In genomic region chr3:41295150-41295549, GRCm38 (mm10) we compare ENCODE assay signal across 9 mouse cellular contexts.
DNase-seq lines count a peak whose midpoint lies in the region; ATAC-seq and TF ChIP-seq lines count a peak whose summit lies in the region.
"Had no signal": no experiment of that assay in that cellular context is flagged by ENCODE, and none has a peak within 500 bp of the region (broad histone marks: within the 10 kb centered on the region; RNA-seq: fewer than 3 reads in every experiment).

No protein-coding gene starts in this region.

- no peak overlapping the region for H3K4me3 ChIP-seq in liver, postnatal 0 days (ENCODE audit: low read depth, low read length)
- H3K4me3 ChIP-seq: limb, embryonic 15.5 days had no signal

- H3K4me1 ChIP-seq in liver, postnatal 0 days (ENCODE audit: insufficient read depth) = no peaks in the 10 kb centered on the region

- no peak for ATAC-seq in liver, postnatal 0 days

- DNase-seq in adrenal gland, adult (ENCODE audit: inconsistent age in 2 of 2, low spot score in 1 of 2) = peak; percentile 46 to 83
- no peak for DNase-seq in adrenal gland, adult 18-20 months (ENCODE audit: low spot score in 2 of 2)
- DNase-seq in right cerebral cortex, adult 18-20 months = peak; percentile 16
- no peak for DNase-seq in right cerebral cortex, postnatal 14 days
- DNase-seq in heart, postnatal 10 days = peak; percentile 81 to 86
- DNase-seq in skeletal muscle tissue, adult 2 months (ENCODE audit: low read depth, low spot score) = peak; percentile 78
- DNase-seq in liver, postnatal 0 days = no peak
- DNase-seq in embryo, embryonic 10.5 days (ENCODE audit: low spot score) = no peak

- no peaks in the 10 kb centered on the region for H3K27me3 ChIP-seq in liver, postnatal 0 days (ENCODE audit: insufficient read depth, low read length)
- H3K27me3 ChIP-seq: limb, embryonic 15.5 days had no signal

- intact Hi-C loops in heart, postnatal 10 days (cut with DNase I) = loop anchor here (5.0 kb wide), 1 partner anchor 267 kb away; no protein-coding TSS in a partner anchor

- 64% methylated on average over 8 of the region's 8 CpGs for WGBS in liver, postnatal 0 days (ENCODE audit: insufficient replicate concordance)

- H3K36me3 ChIP-seq in liver, postnatal 0 days (replicated peaks; ENCODE audit: insufficient read depth, low read length) = no peaks in the 10 kb centered on the region
- H3K36me3 ChIP-seq: limb, embryonic 15.5 days had no signal

- no peak for TF ChIP-seq CTCF in liver, postnatal 0 days (IDR thresholded peaks at IDR 0.05; ENCODE audit: low read depth)

- H3K9ac ChIP-seq in liver, postnatal 0 days (replicated peaks) = no peak overlapping the region
- H3K9ac ChIP-seq: limb, embryonic 15.5 days had no signal

- no peak overlapping the region for H3K27ac ChIP-seq in liver, postnatal 0 days (ENCODE audit: low read depth)
- H3K27ac ChIP-seq: limb, embryonic 15.5 days had no signal

- H3K9me3 ChIP-seq in liver, postnatal 0 days (ENCODE audit: low read length) = no peaks in the 10 kb centered on the region
- H3K9me3 ChIP-seq: limb, embryonic 15.5 days had no signal

- no peak overlapping the region for H3K4me2 ChIP-seq in liver, postnatal 0 days (ENCODE audit: low read depth, low read length)
- H3K4me2 ChIP-seq: limb, embryonic 15.5 days had no signal

- no peak for TF ChIP-seq EP300 in liver, postnatal 0 days (IDR thresholded peaks at IDR 0.05; ENCODE audit: low read depth)

Comparison
In these comparisons a context has a peak if more than half of its experiments do, and no peak if none do; other contexts are left out.
1. DNase-seq: peak in adrenal gland, adult (2 of 2), right cerebral cortex, adult 18-20 months (single experiment), heart, postnatal 10 days (2 of 2) and skeletal muscle tissue, adult 2 months (single experiment); none in adrenal gland, adult 18-20 months (0 of 2), right cerebral cortex, postnatal 14 days (single experiment), liver, postnatal 0 days (single experiment) and embryo, embryonic 10.5 days (single experiment).